Mouse (Mus musculus) urinary bladder, postnatal 25 days (tissue): ENCODE results near the gene Cecr2.
"Not testable (repeated sequence)": the region's sequence is repeated elsewhere in the genome, so short reads cannot be mapped to it uniquely, and the experiment has no call there.

ENCODE experiments used
- DNase-seq: peaks from one replicate; pipeline ENCODE4 v3.0.0; 2022; ENCODE audit warnings: low spot score

Gene Cecr2

DNA sequence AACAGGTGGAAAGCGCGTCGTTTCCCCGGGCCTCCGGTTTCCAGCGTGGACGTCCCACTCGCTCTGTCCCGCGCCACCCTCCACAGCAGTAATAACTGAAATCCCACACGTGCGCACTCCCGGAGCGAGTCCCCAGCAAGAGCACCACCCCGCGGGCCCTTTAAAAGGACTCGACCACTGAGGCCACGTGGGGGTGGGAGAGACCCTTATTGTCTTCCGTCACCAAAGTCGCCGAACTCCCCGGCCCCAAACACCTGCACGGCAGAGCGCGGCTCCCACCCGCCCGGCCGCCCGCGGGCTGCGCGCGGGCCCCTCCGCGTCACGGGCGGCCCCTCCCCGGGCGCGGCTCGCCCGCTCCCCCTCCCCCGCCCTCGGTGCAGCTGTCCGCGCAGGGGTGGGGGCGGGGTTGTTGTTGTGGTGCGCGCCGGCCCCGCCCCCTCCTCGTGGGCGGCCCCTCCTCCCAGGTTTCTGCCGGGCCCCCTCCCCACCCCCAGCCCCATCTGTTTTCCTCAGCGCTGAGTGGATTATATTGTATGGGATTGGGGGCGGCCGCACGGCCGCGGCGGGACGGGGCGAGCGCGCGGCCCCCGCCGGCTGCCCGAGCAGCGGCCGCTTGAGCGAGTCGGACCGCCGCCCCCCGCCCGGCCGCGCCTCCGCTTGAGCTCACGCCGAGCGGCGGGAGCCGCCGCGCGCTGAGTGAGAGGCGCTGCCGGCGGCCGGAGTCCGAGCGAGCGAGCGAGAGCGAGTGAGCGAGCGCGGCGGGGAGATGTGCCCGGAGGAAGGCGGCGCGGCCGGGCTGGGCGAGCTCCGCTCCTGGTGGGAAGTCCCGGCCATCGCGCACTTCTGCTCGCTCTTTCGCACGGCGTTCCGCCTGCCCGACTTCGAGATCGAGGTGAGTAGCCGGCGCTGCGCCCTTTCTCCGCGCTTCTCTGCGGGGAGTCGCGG lies at the start of gene Cecr2:
TSS of gene Cecr2 (plus strand) at position 554 of the 945 bp plus-strand sequence.
- DNase-seq, result peak; percentile 53

- DNase-seq, result no peak
These were observed 48.6 kb upstream of the Cecr2 start for GRCm38 (mm10) chr6:120617586-120617985.

- no peak for DNase-seq
These were observed 47.4 kb upstream of the Cecr2 start for GRCm38 (mm10) chr6:120618518-120619402.

DNA sequence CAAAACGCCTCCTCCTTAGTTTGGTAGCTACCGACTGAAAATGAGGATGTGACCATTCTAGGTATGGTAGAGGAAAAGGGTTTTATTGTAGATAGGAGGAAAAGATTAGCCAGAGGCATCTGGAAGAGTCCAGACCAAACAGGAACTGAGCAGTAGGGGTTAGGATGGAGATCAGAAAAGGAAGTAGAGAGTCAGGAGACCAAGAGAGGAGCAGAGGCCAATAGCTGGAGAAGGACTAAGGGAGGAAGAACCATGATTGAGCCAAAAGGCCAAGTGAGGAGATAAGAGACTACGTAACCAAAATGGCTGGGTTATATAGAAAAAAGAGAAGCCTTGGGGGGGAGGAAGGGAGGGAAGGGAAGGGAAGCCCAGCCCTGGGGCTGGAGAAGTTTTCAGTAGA lies 46.0 kb upstream of the Cecr2 start:
- no peak for DNase-seq

DNA sequence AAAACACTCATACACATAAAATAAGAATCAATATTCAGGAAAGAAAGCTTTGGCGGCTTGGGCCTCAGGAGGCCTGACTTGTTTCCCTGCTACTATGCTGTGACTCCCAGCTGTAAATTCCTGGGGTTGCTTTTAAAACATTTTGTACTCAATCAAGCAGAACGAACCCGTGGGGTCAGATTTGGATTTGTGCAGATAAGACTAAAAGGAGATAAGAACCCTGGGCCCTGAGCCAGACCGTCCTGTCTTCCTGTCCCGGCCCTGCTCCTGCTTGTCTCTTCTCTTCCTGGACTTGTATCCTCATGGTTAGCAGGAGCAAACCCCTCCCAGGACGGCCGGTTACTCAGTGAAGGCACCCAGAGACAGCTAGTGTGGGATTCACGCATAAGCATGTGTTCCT lies 41.1 kb upstream of the Cecr2 start:
- no peak for DNase-seq

DNA sequence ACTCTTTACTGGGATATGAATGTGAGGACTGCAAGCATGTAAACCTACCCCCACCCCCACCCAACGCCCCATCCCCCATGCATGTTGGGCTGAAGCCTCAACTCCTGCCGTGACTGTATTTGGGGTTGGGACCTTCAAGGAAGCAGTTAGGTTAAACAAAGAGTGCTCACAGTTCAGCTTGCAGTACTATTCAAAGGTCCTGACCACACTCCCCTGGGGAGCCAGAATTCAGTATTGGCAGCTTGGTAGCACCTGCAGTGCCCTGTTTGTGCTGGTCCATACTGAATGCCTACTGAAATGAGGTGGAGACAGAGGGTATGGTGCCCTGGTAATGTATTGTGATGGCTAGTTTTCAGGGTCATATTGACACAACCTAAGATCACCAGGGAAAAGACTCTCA lies 39.1 kb upstream of the Cecr2 start:
- DNase-seq, result no peak

DNA sequence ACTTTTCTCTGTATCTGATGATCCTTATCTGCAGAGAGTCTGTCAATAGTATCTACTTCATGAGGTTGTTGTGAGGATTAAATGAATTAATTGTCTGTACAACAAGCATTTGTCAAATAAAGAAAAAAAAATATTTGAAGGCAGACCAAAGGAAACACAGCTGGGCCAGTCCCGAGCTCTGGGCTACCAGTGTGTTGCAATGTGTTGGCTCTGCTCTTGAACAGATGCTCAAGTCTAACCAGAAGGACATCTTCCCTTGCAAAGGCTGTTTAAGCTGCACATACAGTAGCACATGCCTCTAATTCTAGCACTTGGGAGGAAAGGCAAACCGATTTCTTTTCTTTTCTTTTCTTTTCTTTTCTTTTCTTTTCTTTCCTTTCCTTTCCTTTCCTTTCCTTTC lies 37.2 kb upstream of the Cecr2 start:
- no peak for DNase-seq

DNA sequence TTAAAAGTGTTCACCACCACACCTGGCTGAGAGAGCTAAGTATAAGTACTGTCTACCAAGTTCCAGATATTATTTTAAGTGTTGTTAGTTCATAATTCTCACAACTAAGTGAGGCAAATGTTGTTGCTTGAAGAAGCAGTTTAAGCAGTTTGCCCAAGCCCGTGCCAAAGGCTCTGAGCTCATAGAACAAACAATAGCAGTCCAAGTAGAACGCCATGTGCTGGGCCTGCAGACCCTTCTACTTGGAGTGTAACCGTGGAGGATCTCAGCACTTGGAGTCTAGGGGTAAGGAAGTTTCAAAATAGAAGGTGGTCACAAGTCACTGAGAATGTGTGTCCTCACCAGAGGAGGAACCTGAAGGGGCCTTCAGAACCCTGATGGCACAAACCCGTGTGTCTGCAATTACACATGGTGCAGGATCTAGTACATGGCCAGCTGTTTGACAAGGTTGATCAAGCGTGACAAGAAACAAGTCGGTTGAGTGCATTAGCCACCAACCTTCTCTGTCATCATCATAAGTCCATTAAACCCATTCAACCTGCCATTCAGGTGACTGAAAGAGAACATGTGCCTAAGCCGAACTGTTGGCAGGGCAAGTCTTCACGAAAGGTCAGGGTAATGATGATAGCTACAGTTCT lies 30.7 kb upstream of the Cecr2 start:
- no peak for DNase-seq

DNA sequence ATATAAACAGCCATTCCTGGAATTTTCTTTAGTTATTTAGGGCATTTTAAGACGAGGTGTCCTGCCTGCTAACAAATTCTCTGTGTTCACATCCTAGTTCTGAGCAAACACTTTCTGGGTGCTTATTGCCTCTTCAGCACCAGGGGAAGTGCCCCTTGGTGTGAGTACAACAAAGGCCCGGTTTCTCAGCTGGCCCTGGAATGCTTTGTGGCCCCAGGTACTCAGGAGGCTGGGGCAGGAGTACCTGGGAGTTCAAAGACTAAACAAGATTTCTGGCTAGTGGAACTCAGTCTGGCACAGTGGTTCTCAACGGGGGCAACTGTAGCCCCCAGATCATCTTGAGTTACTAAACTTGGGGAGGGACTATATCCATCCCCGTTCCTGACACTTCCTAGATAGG lies 26.6 kb upstream of the Cecr2 start:
- DNase-seq, result no peak

DNA sequence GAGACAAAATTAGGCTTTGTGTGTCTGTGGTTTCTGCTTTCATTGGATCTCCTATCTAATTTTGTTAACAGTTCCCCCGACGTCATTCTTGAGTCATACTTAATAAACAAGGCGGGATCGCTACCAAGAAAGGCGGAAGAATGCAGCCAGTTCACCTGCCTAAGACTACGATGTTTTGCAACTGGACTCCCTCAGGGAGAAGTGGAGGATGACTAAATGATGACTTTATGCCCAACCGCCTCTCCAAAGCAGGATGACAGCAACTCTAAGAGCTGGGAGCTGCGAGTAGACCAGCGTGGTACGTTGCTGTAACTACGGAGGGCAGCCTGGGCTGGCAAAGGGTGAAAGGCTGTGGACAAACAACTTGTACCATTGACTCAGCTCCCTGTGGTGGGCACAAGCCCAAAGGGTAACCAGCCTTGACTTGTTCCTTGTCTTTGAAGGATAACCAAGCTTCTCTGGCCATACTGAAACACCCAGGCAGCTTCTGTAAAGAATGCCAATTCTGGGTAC lies 24.2 kb upstream of the Cecr2 start:
- DNase-seq, result peak; percentile 6

DNA sequence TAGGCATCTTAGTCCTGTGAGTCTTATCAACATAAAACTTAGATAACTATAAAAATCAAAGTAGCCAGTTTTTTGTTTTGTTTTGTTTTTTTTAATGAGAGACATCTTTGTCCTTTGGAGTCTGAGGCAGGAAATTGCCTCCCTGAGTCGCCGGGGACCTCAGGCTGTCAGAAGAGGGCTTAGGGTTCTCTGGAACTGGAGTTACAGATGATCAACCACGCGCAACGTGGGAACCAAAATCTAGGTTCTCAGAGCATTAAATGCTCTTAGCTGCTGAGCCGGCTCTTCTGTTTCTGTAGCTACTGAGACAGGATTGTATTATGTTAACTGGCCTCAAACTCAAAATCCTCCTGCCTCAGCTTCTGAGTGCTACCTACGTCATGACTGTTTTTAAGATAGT lies 22.4 kb upstream of the Cecr2 start:
- no peak for DNase-seq

DNA sequence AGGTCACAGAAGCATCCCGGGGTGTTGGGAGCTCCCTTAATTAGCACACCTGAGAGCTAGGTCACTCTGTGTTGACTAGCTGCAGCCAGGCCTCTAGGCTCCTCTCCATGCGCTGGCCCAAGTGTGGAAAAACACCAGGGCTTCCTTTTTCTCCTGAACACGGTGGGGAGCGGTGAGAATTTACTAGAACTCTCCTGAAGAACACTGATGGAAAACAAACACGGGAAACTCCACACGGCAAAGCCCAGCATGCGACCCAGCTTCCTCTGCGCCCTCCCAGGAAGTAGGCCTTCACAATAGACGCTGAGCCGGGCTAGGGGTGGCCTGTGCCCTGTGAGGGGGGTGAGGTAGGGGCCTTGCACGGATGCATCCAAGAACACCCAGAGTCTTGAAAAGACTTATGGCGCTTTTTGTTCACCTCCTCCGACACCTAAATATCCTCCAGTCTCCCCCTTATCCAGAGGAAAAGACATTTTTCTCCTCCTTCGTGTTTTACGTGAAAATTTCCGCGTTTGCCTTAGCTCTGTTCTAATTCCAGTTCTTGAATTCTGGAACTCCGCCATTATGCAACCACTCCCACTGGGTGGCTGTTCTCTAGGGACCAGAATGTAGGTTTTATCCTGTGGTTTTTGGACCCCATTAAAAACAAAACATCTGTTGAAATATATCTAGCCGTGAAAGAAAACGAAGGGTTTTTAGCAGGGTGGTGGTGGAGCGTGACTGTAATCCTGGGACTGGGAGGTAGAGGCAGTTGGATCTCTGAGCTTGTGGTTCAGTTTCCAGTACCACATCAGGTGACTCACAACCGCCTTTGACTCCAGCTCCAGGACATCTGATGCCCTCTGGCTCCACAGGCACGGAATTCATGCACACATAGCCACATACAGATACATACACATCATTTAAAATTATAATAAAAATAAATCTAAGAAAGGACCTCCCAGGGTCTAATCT lies 21.5 kb upstream of the Cecr2 start:
- DNase-seq, result no peak

DNA sequence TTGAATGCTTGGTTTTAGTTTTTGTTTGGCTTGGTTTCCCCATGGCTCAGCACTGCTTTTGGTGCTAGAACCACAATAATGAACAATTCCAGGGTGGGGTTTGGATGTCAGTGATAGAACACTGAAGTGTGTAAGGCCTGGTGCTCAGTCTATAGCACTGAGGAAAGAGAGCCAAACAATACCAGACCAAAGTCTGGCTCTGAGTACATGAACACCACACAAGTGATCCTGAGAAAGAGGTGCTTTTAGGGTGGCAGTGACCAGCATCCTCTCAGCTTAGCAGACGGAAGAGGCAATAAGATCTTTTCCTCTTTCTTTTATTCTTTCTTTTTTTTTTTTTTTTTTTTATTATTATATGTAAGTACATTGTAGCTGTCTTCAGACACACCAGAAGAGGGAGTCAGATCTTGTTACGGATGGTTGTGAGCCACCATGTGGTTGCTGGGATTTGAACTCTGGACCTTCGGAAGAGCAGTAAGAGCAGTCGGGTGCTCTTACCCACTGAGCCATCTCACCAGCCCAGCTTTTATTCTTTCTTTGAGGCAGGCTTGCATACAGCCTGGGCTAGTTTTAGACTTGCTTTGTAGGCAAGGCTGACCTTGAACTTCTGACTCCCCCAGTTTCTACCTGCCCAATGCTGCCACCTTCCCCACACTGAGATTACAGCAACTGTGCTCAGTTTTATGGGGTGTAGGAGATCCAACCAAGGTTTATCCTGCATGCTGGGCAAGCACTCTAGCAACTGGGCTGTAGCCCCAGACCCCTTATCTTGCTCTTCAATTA lies 18.7 kb upstream of the Cecr2 start:
- DNase-seq, result not testable (repeated sequence)

- no peak for DNase-seq
These were observed 18.0 kb upstream of the Cecr2 start for GRCm38 (mm10) chr6:120648205-120648604.

DNA sequence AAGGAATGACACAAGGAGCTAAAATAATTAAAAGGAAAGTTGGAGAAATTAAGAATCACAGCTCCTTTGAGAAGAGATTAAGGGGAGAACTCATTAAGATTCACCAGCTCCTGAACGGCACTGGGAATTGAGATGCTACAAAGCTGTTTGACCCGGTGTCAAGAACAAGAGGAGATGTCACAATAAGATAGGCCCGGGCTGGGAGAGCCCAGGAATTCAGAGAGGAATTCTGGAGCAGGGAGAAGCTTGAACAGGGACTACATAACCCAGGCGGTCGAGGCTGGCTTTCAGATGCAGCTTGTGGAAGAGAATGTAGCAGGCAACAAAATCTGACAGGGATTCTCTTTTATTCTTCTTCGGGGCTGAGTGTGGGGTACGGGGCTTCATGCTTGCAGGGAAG lies 13.5 kb upstream of the Cecr2 start:
- DNase-seq, result no peak

- DNase-seq, result no peak
These were observed 10.5 kb upstream of the Cecr2 start for GRCm38 (mm10) chr6:120655702-120656101.

- no peak for DNase-seq
These were observed 7.3 kb upstream of the Cecr2 start for GRCm38 (mm10) chr6:120658848-120659247.

GRCm38 (mm10) chr6:120665415-120665815 lies 754 bp upstream of the Cecr2 start:
- DNase-seq, result peak; percentile 33

GRCm38 (mm10) chr6:120666761-120667421 lies 722 bp downstream of the Cecr2 start:
- DNase-seq, result peak; percentile 46

- DNase-seq, result no peak
These were observed 1.2 kb downstream of the Cecr2 start for GRCm38 (mm10) chr6:120667422-120667781.
